Mouse (Mus musculus) stomach, postnatal 0 days (tissue): ENCODE measurements around the gene Igsf10. TPM values are rescaled to one million over a fixed set of nuclear protein-coding genes. Genes with fewer than 3 reads are reported as not detected.

Experiments
- ATAC-seq: fragments of 200-750 bp; cut with Nextera tagmentation; 2 replicates; pipeline ENCODE4 v1.8.0; 2017; ENCODE audit not compliant: low FRiP score, low TSS enrichment
- DNase-seq: peaks from one replicate; pipeline ENCODE4 v3.0.0-alpha.2; 2016; ENCODE audit warnings: low spot score
- H3K27ac ChIP-seq: fragments of 300-500 bp; sonication (generic); replicated peaks from 2 replicates; pipeline ENCODE4 v1.5.1; 2014; ENCODE audit warnings: mild to moderate bottlenecking, control low read depth
- H3K27me3 ChIP-seq: fragments of 300-500 bp; sonication (generic); 2 replicates; pipeline ENCODE4 v1.6.1; 2014; ENCODE audit warnings: low read length; ENCODE audit not compliant: control insufficient read depth, insufficient read depth
- H3K36me3 ChIP-seq: fragments of 300-500 bp; sonication (generic); 2 replicates; pipeline ENCODE4 v1.6.1; 2014; ENCODE audit warnings: low read length, mixed read lengths; ENCODE audit not compliant: control insufficient read depth, insufficient read depth
- H3K4me1 ChIP-seq: fragments of 300-500 bp; sonication (generic); replicated peaks from 2 replicates; pipeline ENCODE4 v1.6.1; 2014; ENCODE audit warnings: antibody characterized with exemption; ENCODE audit not compliant: control insufficient read depth, insufficient read depth
- H3K4me2 ChIP-seq: fragments of 300-500 bp; sonication (generic); replicated peaks from 2 replicates; pipeline ENCODE4 v1.6.1; 2014; ENCODE audit warnings: low read depth, mild to moderate bottlenecking, control low read depth, moderate library complexity
- H3K4me3 ChIP-seq: fragments of 300-500 bp; sonication (generic); 2 replicates; pipeline ENCODE4 v1.5.1; 2014; ENCODE audit warnings: low read depth, low read length, control low read depth
- H3K9ac ChIP-seq: fragments of 300-500 bp; sonication (generic); 2 replicates; pipeline ENCODE4 v1.6.1; 2014; ENCODE audit warnings: mild to moderate bottlenecking, low read length, control low read depth, mixed read lengths
- H3K9me3 ChIP-seq: fragments of 300-500 bp; sonication (generic); 2 replicates; pipeline ENCODE4 v1.6.1; 2016; ENCODE audit warnings: low read length; ENCODE audit not compliant: control insufficient read depth
- CTCF ChIP-seq: IDR thresholded peaks from 2 replicates; pipeline ENCODE4 v1.5.1; 2016; ENCODE audit warnings: antibody characterized with exemption, low read depth, mild to moderate bottlenecking, moderate library complexity
- EP300 ChIP-seq: optimal IDR thresholded peaks from 2 replicates; pipeline ENCODE3; 2016; ENCODE audit warnings: antibody characterized with exemption
- WGBS: fragments of 180-500 bp; shearing (Covaris S2); extraction: QIAGEN DNeasy Blood & Tissue Kit; methylation state at CpG from one replicate; pipeline ENCODE4 v1.1.7; 2014; 5-methylcytosine and 5-hydroxymethylcytosine counted together
- polyA plus RNA-seq: library from polyadenylated mRNA; unstranded; fragments of >200 nt; fragmentation: Nextera tagmentation; extraction: Ambion mirVana; gene quantifications from 2 replicates; pipeline ENCODE4 v1.2.1, GENCODE M21; 2015

Gene Igsf10
- polyA plus RNA-seq, 1 experiment from 2014 or later: 4.5 TPM

DNA sequence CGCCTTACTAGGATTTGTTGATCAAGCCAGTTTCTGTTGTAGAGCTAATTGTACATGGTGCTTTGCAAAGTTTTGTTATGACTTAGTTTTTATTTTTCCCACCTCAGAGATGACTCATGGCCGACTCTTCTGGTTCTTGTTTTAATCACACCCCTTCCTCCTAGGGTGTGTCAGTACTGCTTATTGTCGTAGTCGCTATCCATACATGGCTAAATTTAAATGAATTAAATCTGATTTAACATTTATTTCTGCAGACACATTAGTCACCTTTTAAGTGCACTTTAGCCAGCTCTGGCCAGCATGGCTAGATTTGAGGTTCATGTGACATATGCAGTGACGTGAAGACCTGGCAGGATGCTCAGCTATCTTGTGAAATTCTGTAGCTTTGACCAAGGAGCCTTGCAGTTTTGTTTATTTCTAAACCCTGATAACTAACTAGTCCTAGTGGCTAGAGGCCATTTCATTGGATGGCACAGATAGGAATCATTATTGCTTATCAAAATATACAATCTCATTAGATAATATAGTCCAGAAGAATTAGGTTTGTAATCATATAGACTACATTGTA lies 47.5 kb downstream of the Igsf10 start:
- ATAC-seq: no peak
- Histone ChIP-seq H3K36me3 (no peaks in the 10 kb centered on the region), H3K27me3 (no peaks in the 10 kb centered on the region), H3K4me3 (no peak overlapping the region), H3K4me1 (no peaks in the 10 kb centered on the region), H3K9ac (no peak overlapping the region), H3K27ac (no peak overlapping the region), H3K9me3 (no peaks in the 10 kb centered on the region), H3K4me2 (no peak overlapping the region)
- 74% methylated on average over 5 of the region's 5 CpGs for WGBS
- DNase-seq: no peak
- TF ChIP-seq EP300 (no peak), CTCF (no peak)

DNA sequence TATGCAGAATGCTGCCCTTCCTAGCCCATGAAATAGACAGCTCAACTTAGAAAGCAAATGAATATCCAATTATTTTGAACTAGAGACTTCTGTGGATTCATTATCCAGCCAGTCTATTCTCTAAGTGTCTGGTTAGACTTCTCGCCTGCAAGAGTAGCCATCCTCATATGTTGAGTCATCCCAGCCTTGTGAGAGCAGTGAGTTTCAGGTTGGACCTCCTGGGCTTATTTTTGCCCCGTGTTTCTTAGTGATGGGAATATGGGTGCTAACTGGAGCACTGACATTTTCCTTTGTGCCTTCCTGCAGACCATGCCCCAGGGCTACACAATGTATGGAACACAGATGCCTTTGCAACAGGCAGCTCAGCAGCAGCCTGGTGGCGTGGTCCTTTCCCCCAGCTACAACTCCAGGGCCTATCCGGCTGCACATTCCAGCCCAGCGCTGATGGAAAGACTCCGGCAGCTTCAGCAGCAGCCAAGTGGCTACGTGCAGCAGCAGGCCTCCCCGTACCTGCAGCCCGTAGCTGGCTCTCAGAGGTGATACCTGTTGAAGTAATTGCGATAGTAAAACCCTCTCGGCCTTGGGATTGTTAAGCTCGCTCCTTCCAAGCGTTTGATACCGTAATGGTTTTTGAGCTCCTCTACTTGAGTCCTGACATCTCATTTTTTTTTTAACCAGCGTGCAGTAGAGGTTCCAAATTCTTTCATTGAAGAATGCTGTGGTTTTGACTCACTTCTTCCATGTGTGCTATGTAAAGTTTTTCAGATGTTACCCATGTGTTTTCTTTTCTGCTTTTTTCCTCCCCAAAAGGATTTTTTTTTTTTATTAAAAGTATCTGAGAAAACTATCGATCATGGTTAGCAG lies 48.3 kb downstream of the Igsf10 start:
- no peaks in the 10 kb centered on the region for H3K9me3 ChIP-seq
- no peak overlapping the region for H3K27ac ChIP-seq
- H3K4me2 ChIP-seq: no peak overlapping the region
- no peak for DNase-seq
- no peak overlapping the region for H3K4me3 ChIP-seq
- H3K9ac ChIP-seq: no peak overlapping the region
- no peaks in the 10 kb centered on the region for H3K4me1 ChIP-seq
- WGBS: 80% methylated on average over 16 of the region's 16 CpGs
- H3K27me3 ChIP-seq: no peaks in the 10 kb centered on the region
- H3K36me3 ChIP-seq: no peaks in the 10 kb centered on the region
- ATAC-seq: no peak
- TF ChIP-seq CTCF (no peak), EP300 (no peak)

DNA sequence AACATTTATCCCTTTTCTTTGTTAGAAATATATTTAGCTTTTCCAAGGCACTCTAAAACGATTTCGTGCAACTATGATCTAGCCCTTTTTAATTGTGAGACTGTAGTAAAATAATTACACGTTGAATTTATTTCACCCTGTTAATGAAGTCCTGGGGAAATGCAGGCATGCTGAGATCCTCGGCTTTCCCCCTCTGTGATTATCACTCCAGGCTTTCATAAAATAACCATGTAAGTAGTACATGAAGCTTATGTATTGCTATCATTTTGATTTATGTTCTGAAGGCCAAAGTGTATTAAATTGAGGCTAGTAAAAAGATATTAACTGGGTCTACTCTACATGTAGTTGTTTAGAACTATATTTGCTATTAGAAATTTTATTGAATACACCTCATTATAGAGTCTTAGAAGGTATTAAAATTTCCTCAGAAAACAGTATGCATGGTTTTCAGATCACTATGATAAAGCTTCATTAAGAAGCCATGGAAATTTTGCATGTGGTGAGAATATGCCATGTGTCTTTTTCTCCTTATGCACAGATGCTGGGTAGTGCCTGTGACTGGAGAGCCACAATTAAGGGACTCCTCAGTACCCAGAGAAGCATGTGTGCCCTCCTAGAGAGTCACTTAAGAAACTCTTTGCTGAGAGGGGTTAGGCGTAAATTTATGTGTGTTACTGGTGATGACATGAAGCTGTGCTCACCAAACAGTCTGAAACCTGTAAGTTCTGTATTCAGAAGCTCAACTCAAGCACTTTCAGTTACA lies 50.6 kb downstream of the Igsf10 start:
- no peaks in the 10 kb centered on the region for H3K36me3 ChIP-seq
- H3K9ac ChIP-seq: no peak overlapping the region
- H3K4me3 ChIP-seq: no peak overlapping the region
- ATAC-seq (no peak), DNase-seq (no peak)
- H3K27me3 ChIP-seq: no peaks in the 10 kb centered on the region
- WGBS: 78% methylated on average over 5 of the region's 5 CpGs
- no peaks in the 10 kb centered on the region for H3K4me1 ChIP-seq
- H3K9me3 ChIP-seq: no peaks in the 10 kb centered on the region
- no peak overlapping the region for H3K4me2 ChIP-seq
- TF ChIP-seq CTCF (no peak), EP300 (no peak)
- no peak overlapping the region for H3K27ac ChIP-seq

DNA sequence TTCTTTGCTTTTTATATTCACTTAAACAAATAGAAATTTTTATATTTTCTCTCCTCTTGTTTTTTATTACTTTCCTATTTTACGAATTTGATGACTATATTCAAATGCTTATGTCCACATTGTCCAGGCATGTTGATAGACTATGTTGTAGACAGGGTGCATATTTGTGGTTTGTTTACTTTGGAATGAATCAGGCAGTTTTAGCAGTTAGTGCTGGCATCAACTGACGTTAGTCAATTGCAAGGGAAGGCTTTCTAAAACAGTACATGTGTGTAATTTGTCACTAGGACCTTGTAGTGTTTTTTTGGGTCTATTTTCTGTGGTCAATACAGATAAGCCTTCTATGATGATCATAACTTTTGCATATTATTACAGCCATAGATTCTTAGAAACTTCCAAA lies 53.6 kb downstream of the Igsf10 start:
- H3K4me2 ChIP-seq: no peak overlapping the region
- no peak overlapping the region for H3K4me3 ChIP-seq
- H3K27me3 ChIP-seq: no peaks in the 10 kb centered on the region
- no peaks in the 10 kb centered on the region for H3K9me3 ChIP-seq
- no peak overlapping the region for H3K9ac ChIP-seq
- DNase-seq (no peak), ATAC-seq (no peak)
- no peaks in the 10 kb centered on the region for H3K36me3 ChIP-seq
- TF ChIP-seq CTCF (no peak), EP300 (no peak)
- H3K27ac ChIP-seq: no peak overlapping the region
- 30% methylated on average over 2 of the region's 2 CpGs for WGBS
- no peaks in the 10 kb centered on the region for H3K4me1 ChIP-seq

DNA sequence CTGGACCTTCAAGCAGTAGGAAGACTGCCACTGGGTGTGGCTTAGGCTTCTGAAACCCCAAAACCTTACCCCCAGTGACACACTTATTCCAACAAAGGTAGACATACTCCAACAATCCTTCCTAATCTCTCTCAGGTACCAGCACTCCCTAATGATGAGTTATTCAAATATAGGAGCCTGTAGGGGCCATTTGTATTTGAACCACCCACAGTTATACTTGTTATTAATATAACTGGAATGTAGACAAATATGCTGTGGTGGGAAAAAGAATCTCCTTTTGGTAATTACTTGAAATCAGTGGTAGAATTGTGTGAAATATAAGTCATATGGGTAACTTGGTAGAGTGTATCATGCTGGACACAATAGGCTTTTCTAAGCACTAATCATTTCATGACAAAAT lies 65.6 kb downstream of the Igsf10 start:
- TF ChIP-seq EP300: no peak
- no peak for TF ChIP-seq CTCF
- no peak for ATAC-seq
- H3K27ac ChIP-seq: no peak overlapping the region

DNA sequence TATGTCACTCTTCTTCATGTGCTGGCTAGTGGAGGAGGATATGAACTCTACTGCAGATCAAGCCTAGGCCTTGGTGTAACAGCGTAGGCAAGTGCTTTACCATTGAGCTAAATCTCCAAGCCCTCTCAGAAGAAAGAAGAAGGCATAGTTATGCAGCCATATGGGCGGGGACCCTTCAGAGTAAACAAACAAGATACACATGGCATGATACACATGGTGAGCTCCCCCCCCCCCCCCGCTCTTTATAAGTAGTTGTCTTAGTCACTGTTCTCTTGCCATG lies 66.0 kb downstream of the Igsf10 start:
- H3K27me3 ChIP-seq: no peaks in the 10 kb centered on the region
- WGBS: 92% methylated on average over 3 of the region's 3 CpGs
- H3K4me1 ChIP-seq: no peaks in the 10 kb centered on the region
- H3K9ac ChIP-seq: no peak overlapping the region
- no peak for ATAC-seq
- H3K4me2 ChIP-seq: no peak overlapping the region
- H3K27ac ChIP-seq: no peak overlapping the region
- no peak for DNase-seq
- no peaks in the 10 kb centered on the region for H3K9me3 ChIP-seq
- H3K36me3 ChIP-seq: no peaks in the 10 kb centered on the region
- TF ChIP-seq CTCF: no peak
- no peak for TF ChIP-seq EP300
- no peak overlapping the region for H3K4me3 ChIP-seq

More for the DNA sequence above, 65.6 kb downstream of the Igsf10 start:
- no peaks in the 10 kb centered on the region for H3K27me3 ChIP-seq
- DNase-seq: no peak
- H3K4me3 ChIP-seq: no peak overlapping the region
- no peak overlapping the region for H3K9ac ChIP-seq
- no peak overlapping the region for H3K4me2 ChIP-seq
- no peaks in the 10 kb centered on the region for H3K9me3 ChIP-seq
- no peaks in the 10 kb centered on the region for H3K4me1 ChIP-seq
- no peaks in the 10 kb centered on the region for H3K36me3 ChIP-seq
